Mouse (Mus musculus) neural tube, embryonic 11.5 days (tissue): ENCODE measurements around the gene Ddx31. TPM values are rescaled to one million over a fixed set of nuclear protein-coding genes. Genes with fewer than 3 reads are reported as not detected.

Experiments used
- ATAC-seq: fragments of 200-750 bp; cut with Nextera tagmentation; 2 replicates; pipeline ENCODE4 v1.8.0; 2017; ENCODE audit warnings: moderate number of reproducible peaks, mild to moderate bottlenecking, moderate TSS enrichment, moderate library complexity; ENCODE audit not compliant: insufficient read depth, low FRiP score, low TSS enrichment
- DNase-seq: peaks from one replicate; pipeline ENCODE4 v3.0.0-alpha.2; 2015; ENCODE audit warnings: low spot score
- H3K27ac ChIP-seq: fragments of 300-500 bp; sonication (generic); 2 replicates; pipeline ENCODE4 v1.5.1; 2014; ENCODE audit warnings: low read depth, mild to moderate bottlenecking, low read length
- H3K27me3 ChIP-seq: fragments of 300-500 bp; sonication (generic); 2 replicates; pipeline ENCODE4 v1.6.1; 2014; ENCODE audit warnings: mild to moderate bottlenecking, low read length, mixed read lengths; ENCODE audit not compliant: control insufficient read depth, insufficient read depth
- H3K36me3 ChIP-seq: fragments of 300-500 bp; sonication (generic); 2 replicates; pipeline ENCODE4 v1.6.1; 2014; ENCODE audit warnings: mild to moderate bottlenecking, low read length, moderate library complexity, mixed read lengths; ENCODE audit not compliant: control insufficient read depth, insufficient read depth
- H3K4me1 ChIP-seq: fragments of 300-500 bp; sonication (generic); 2 replicates; pipeline ENCODE4 v1.6.1; 2014; ENCODE audit warnings: low read length, mixed read lengths; ENCODE audit not compliant: control insufficient read depth, insufficient read depth
- H3K4me2 ChIP-seq: fragments of 300-500 bp; sonication (generic); 2 replicates; pipeline ENCODE4 v1.6.1; 2014; ENCODE audit warnings: low read depth, mild to moderate bottlenecking, moderate library complexity
- H3K4me3 ChIP-seq: fragments of 300-500 bp; sonication (generic); 2 replicates; pipeline ENCODE4 v1.5.1; 2014; ENCODE audit warnings: low read depth, low read length
- H3K9ac ChIP-seq: fragments of 300-500 bp; sonication (generic); 2 replicates; pipeline ENCODE4 v1.6.1; 2014; ENCODE audit warnings: mild to moderate bottlenecking, low read length
- H3K9me3 ChIP-seq: fragments of 300-500 bp; sonication (generic); 2 replicates; pipeline ENCODE4 v1.6.1; 2016; ENCODE audit warnings: low read length; ENCODE audit not compliant: control insufficient read depth
- WGBS: fragments of 180-500 bp; shearing (Covaris S2); extraction: QIAGEN DNeasy Blood & Tissue Kit; methylation state at CpG from one replicate; pipeline ENCODE4 v1.1.7; 2014; 5-methylcytosine and 5-hydroxymethylcytosine counted together
- polyA plus RNA-seq: library from polyadenylated mRNA; unstranded; fragments of >200 nt; fragmentation: Nextera tagmentation; extraction: Ambion mirVana; gene quantifications from 2 replicates; pipeline ENCODE4 v1.2.1, GENCODE M21; 2014

The Ddx31 gene
- polyA plus RNA-seq, 1 experiment from 2014 or later, result 20.5 TPM

DNA sequence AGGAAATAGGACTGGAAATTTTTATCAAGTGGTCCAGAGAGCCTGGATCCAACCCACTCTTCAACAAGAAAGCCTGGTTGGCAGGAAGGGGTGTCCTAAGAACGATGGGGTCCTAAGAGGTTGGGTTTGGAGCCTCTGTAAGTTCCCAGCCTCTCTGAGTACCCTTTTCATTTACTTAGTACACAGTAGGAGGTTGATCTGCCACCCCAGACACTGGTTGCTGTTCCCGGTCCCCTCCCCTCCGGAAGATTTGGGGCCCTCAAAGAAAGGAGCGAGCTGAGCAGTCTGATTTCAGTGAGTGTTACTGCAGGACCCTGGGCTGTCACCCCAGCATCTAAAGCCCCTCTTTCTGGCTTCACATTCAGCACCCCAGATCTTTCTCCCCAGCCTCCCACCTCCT is 78.8 kb downstream of the Ddx31 start:
- no peak overlapping the region for H3K9ac ChIP-seq
- WGBS, result 1% methylated on average over 4 of the region's 4 CpGs
- H3K27ac ChIP-seq, result no peak overlapping the region
- peaks cover 80% of the 10 kb centered on the region for H3K27me3 ChIP-seq
- ATAC-seq, result no peak
- no peak overlapping the region for H3K4me2 ChIP-seq
- peaks cover 7% of the 10 kb centered on the region for H3K4me1 ChIP-seq
- no peak overlapping the region for H3K4me3 ChIP-seq
- peak; percentile 21 for DNase-seq
- H3K9me3 ChIP-seq, result no peaks in the 10 kb centered on the region
- H3K36me3 ChIP-seq, result no peaks in the 10 kb centered on the region

DNA sequence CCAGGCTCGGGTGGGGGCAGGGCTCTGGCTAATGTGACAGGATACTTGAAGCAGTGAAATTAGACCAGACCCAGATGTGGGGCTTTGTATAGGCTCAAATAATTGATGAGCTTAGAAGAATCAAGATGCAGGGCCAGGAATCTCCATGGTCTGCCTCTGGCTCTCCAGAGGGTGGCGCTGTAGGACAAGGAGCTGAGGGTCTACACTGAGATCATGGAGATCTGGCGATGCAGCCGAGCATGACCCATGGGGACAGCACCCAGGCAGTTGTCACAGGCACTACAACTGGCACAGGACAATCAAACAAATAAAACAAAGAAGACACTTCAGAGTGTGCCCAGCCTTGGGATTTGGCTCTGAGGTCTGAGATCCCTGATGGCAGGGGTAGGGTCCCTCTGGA is 83.7 kb downstream of the Ddx31 start:
- no peak overlapping the region for H3K4me3 ChIP-seq
- DNase-seq (peak; percentile 82), ATAC-seq (no peak; the same call in 1 of the 2 replicates)
- no peak overlapping the region for H3K27ac ChIP-seq
- H3K27me3 ChIP-seq, result peaks cover 49% of the 10 kb centered on the region
- H3K9me3 ChIP-seq, result no peaks in the 10 kb centered on the region
- no peaks in the 10 kb centered on the region for H3K4me1 ChIP-seq
- H3K9ac ChIP-seq, result no peak overlapping the region
- 0% methylated on average over 4 of the region's 4 CpGs for WGBS
- no peaks in the 10 kb centered on the region for H3K36me3 ChIP-seq
- no peak overlapping the region for H3K4me2 ChIP-seq

DNA sequence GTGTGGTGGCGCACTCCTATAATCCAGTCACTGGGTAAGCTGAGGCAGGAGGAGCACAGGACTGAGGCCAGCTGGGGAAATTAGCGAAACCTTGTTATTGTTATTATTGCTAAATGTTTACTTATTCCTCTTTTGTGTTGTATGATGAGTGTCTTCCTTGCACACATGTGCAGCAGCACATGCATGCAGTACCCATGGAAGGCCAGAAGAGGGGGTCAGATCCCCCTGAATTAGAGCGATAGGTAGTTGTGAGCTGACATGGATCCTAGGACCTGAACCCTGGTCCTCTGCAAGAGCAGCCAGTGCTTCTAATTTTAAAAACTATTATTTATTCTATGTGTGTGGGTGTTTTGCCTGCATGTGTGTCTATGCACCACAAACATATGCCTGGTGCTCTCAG is 90.4 kb downstream of the Ddx31 start:
- DNase-seq, result no peak
- H3K36me3 ChIP-seq, result no peaks in the 10 kb centered on the region
- H3K4me1 ChIP-seq, result no peaks in the 10 kb centered on the region
- H3K27me3 ChIP-seq, result peaks cover 11% of the 10 kb centered on the region; the same call in 1 of the 2 replicates
- no peak overlapping the region for H3K4me2 ChIP-seq
- H3K9ac ChIP-seq, result no peak overlapping the region
- no peak overlapping the region for H3K4me3 ChIP-seq
- no peak overlapping the region for H3K27ac ChIP-seq
- no peak for ATAC-seq
- no peaks in the 10 kb centered on the region for H3K9me3 ChIP-seq
- 96% methylated on average over 3 of the region's 3 CpGs for WGBS

DNA sequence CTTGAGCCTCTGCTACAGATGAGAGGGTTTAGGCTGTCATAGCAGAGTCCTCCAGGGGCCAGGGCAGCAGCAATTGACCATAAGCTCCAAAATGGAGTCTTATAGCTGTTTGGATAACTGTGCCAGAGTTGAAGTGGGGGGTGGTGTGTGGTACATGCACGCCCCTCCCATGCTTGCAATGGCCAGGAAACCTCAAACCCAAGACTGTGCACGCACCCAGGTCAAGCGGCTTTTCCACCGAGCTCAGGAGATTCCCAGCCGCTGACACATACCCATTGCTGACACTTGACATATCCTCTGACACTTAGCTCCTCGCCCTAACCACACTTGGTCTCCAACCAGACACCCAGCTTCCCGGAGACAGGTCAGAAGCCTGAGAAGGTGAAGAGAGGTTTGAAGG is 98.8 kb downstream of the Ddx31 start:
- no peak for DNase-seq
- Histone ChIP-seq H3K4me2 (no peak overlapping the region), H3K4me1 (peaks cover 9% of the 10 kb centered on the region; the same call in 1 of the 2 replicates), H3K27me3 (0 out of 2 replicates have a peak, but pooled peaks cover 4% of the 10 kb centered on the region), H3K36me3 (no peaks in the 10 kb centered on the region), H3K27ac (no peak overlapping the region), H3K9ac (no peak overlapping the region), H3K9me3 (no peaks in the 10 kb centered on the region), H3K4me3 (no peak overlapping the region)
- 82% methylated on average over 7 of the region's 7 CpGs for WGBS
- no peak for ATAC-seq

DNA sequence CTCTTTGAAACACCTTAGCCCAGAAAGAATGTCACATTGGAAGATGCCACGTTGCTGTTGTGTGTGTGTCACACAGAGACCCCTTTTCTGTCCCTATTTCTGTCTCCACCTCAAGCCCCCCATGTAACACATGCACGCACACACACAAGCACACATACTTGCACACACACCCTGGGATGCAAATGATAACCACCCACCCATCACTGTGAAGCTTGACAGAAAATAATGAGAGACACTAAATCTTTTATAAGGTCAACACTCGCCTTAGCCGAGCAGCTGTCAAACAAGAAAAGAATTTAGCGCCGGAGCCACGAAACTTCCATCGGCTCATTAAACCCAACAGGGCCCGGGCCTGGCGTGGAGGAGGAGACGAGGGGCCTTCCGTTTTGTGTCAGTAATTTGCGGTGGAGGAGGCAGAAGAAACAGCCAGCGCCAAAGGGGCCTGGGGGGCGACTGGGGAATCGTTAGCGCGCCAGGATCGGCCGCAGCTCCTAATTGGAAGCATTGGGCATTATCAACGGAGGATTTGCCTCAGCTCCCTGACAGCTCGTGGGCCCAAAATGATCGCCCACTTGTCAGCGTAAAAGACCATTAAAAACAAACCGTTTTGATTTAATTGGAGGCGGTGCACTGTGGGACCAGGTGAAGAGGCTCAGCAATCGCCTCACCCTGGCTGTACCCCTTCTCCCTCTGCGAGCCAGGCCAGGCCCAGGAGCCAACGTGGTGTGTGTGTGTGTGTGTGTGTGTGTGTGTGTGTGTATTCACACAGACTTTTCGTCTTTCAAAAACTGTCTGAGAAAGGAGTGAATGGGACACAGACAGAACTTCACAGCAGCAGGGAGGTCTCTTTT is 103.7 kb downstream of the Ddx31 start:
- peak; percentile 46 for DNase-seq
- Histone ChIP-seq H3K9me3 (no peaks in the 10 kb centered on the region), H3K27me3 (peaks cover 6% of the 10 kb centered on the region), H3K4me3 (no peak overlapping the region), H3K4me2 (0 out of 2 replicates have a peak overlapping the region, but pooled peaks have one; percentile 1), H3K27ac (no peak overlapping the region), H3K9ac (no peak overlapping the region), H3K4me1 (peaks cover 13% of the 10 kb centered on the region), H3K36me3 (no peaks in the 10 kb centered on the region)
- no peak for ATAC-seq
- WGBS, result 30% methylated on average over 30 of the region's 30 CpGs

DNA sequence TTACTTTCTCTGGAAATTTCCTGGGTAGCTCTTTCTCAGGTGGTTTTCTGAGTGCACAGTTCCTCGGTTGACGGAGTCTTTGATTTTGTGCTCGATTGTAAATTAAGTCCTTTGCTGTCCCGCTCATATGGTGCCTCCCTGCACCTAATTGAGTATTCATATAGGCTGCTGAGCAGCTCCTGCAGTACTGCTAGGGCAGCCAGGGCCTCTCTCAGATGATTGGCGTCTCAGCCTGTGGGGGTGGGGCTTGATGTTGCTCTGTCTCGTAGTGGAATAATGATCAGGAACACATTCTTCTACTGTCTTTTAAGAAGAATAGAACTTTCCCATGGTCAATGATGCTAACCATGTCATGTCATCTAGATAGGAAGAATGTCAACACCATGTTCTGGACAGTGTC is 105.2 kb downstream of the Ddx31 start:
- Histone ChIP-seq H3K4me3 (no peak overlapping the region), H3K9me3 (no peaks in the 10 kb centered on the region), H3K27ac (no peak overlapping the region), H3K4me2 (no peak overlapping the region), H3K4me1 (peaks cover 13% of the 10 kb centered on the region), H3K36me3 (no peaks in the 10 kb centered on the region), H3K27me3 (peaks cover 6% of the 10 kb centered on the region), H3K9ac (no peak overlapping the region)
- WGBS, result 64% methylated on average over 6 of the region's 6 CpGs
- ATAC-seq (no peak), DNase-seq (no peak)

DNA sequence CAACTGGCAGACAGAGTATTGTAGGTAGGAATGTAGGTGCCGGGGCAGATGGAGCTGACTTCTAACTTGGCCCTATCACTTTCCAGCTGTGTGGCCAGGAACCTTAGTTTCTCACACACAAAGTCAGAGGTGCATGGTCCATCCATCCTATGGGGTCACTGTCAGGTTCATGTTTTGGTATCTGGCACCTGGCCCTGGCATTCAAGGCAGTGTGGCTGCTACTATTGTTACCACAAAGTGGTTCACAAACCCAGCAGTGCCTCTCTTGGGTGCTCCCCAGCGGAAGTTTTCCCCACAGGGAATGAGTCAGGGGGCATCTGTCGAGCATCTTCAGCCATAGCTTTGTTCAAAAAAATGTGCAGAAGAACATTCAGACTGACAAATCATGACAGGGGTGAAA is 106.1 kb downstream of the Ddx31 start:
- Histone ChIP-seq H3K9ac (no peak overlapping the region), H3K36me3 (no peaks in the 10 kb centered on the region), H3K9me3 (no peaks in the 10 kb centered on the region), H3K4me3 (no peak overlapping the region), H3K27me3 (peaks cover 2% of the 10 kb centered on the region), H3K4me2 (no peak overlapping the region), H3K4me1 (peaks cover 13% of the 10 kb centered on the region), H3K27ac (no peak overlapping the region)
- ATAC-seq (no peak), DNase-seq (no peak)
- WGBS, result 86% methylated on average over 3 of the region's 3 CpGs

DNA sequence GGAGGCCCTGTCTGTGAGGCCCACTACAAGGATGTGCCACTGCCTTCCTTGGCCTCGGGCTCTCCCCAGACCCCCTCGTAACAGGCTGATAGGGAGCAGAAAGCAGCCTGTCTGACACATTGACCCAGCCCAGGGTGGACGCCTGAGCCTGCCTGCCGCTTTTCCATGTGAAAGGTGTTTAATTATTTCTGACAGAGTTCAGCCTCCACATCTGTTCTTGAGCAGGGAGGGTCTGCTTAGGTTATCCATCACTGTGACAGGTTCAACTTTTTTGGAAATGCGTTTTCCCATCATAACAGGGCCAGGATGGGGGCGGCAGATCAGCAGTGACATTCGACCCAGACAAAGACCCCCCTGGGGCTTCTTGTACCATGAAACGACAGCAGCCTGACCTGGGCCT is 112.8 kb downstream of the Ddx31 start:
- ATAC-seq (no peak), DNase-seq (peak; percentile 28)
- 17% methylated on average over 8 of the region's 8 CpGs for WGBS
- Histone ChIP-seq H3K9ac (no peak overlapping the region), H3K27me3 (peaks cover 2% of the 10 kb centered on the region; the same call in 1 of the 2 replicates), H3K4me1 (peaks cover 5% of the 10 kb centered on the region; the same call in 1 of the 2 replicates), H3K9me3 (no peaks in the 10 kb centered on the region), H3K27ac (no peak overlapping the region), H3K4me3 (no peak overlapping the region), H3K36me3 (no peaks in the 10 kb centered on the region), H3K4me2 (no peak overlapping the region)

DNA sequence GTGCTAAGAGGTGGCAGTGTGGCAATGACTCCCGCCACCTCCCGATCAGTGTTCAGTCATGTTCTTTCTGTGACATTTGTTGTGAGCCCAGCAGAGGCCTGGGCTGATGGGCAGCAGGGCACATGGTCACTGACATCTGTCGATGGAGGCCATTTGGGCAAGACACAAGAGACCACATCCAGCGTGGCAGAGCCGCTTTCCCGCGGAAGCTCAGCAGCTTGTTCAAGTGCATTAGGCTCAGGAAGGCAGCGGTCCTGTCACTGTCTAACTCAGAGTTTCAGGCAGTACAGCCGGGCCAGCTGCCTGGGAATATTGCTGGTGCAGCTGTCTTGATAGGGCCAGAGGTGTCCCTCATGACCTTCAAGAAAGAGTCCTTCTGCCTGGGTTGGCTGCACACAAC is 114.4 kb downstream of the Ddx31 start:
- Histone ChIP-seq H3K9ac (no peak overlapping the region), H3K4me3 (no peak overlapping the region), H3K9me3 (no peaks in the 10 kb centered on the region), H3K4me1 (peaks cover 5% of the 10 kb centered on the region; the same call in 1 of the 2 replicates), H3K27me3 (peaks cover 2% of the 10 kb centered on the region; the same call in 1 of the 2 replicates), H3K36me3 (no peaks in the 10 kb centered on the region), H3K4me2 (no peak overlapping the region), H3K27ac (no peak overlapping the region)
- DNase-seq (peak; percentile 28), ATAC-seq (no peak)
- WGBS, result 81% methylated on average over 9 of the region's 9 CpGs
